Mouse (Mus musculus) lung, embryonic 16.5 days (tissue): ENCODE measurements around the gene Coasy. TPM values are rescaled to one million over a fixed set of nuclear protein-coding genes. Genes with fewer than 3 reads are reported as not detected.

Experiments used
- ATAC-seq: fragments of 200-750 bp; cut with Nextera tagmentation; 2 replicates; pipeline ENCODE4 v1.8.0; 2017; ENCODE audit warnings: low read depth, mild to moderate bottlenecking, moderate library complexity
- H3K27ac ChIP-seq: fragments of 300-500 bp; sonication (generic); 2 replicates; pipeline ENCODE4 v1.5.1; 2014; ENCODE audit warnings: mild to moderate bottlenecking, control low read depth, low read length
- H3K27me3 ChIP-seq: fragments of 300-500 bp; sonication (generic); 2 replicates; pipeline ENCODE4 v1.6.1; 2014; ENCODE audit warnings: low read depth, low read length, mixed read lengths; ENCODE audit not compliant: control insufficient read depth, insufficient read depth
- H3K36me3 ChIP-seq: fragments of 300-500 bp; sonication (generic); 2 replicates; pipeline ENCODE4 v1.6.1; 2014; ENCODE audit warnings: low read length; ENCODE audit not compliant: control insufficient read depth, insufficient read depth
- H3K4me1 ChIP-seq: fragments of 300-500 bp; sonication (generic); replicated peaks from 2 replicates; pipeline ENCODE4 v1.6.1; 2014; ENCODE audit warnings: low read length, mixed read lengths; ENCODE audit not compliant: control insufficient read depth, insufficient read depth
- H3K4me2 ChIP-seq: fragments of 300-500 bp; sonication (generic); 2 replicates; pipeline ENCODE4 v1.6.1; 2014; ENCODE audit warnings: low read depth, low read length, control low read depth
- H3K4me3 ChIP-seq: fragments of 300-500 bp; sonication (generic); 2 replicates; pipeline ENCODE4 v1.5.1; 2014; ENCODE audit warnings: mild to moderate bottlenecking, low read length, control low read depth
- H3K9ac ChIP-seq: fragments of 300-500 bp; sonication (generic); 2 replicates; pipeline ENCODE4 v1.6.1; 2014; ENCODE audit warnings: low read length, control low read depth
- H3K9me3 ChIP-seq: fragments of 300-500 bp; sonication (generic); 2 replicates; pipeline ENCODE4 v1.6.1; 2016; ENCODE audit warnings: low read length; ENCODE audit not compliant: control insufficient read depth
- WGBS: fragments of 180-500 bp; shearing (Covaris S2); extraction: QIAGEN DNeasy Blood & Tissue Kit; methylation state at CpG from one replicate; pipeline ENCODE4 v1.1.7; 2014; 5-methylcytosine and 5-hydroxymethylcytosine counted together
- polyA plus RNA-seq: library from polyadenylated mRNA; unstranded; fragments of >200 nt; fragmentation: Nextera tagmentation; extraction: Ambion mirVana; gene quantifications from 2 replicates; pipeline ENCODE4 v1.2.1, GENCODE M21; 2015

Coasy gene
- polyA plus RNA-seq = 39.7 and 45.1 TPM in 2 replicates

DNA sequence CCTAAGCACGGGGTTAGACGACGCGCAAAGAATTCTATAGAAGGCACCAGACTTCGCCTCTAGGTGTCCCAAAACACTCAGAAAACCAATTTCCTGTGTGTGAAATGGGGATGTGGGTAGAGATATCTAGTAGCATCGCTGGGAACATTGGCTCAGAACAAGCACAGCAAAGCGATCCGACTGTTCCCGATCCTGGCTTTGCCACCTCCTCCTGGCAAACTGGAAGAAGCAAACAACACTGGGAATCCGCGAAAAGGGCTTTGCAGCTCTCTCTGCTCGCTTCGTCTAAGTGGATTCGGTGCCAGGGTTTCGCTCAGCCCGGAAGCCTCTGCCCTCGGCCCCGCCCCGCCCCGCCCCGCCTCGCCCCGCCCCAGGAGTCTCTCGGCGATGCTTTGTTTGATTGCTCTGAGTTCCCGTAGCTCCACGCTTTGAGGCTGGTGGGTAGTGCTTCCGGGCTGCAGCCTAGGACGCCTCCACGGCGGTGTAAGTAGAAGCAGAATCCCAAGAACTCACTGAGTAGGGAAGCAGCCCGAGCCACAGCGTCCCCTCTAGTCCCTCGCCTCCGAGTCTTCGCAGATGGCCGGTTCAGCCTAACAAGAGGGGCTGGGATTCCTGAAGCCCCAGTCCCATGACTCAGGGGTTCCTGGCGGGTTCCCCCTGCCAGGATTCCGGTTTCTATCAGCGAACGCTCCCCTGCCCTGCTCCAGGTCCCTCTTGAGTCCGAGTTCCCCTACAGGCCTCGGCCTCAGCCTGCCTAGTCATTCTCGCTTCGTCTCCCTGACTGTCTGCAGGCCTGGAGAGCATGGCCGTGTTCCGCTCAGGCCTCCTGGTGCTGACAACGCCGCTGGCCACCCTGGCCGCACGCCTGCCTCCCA, at the start of gene Coasy:
Gene Coasy, plus strand, starts transcription at position 358 of the 875 bp plus-strand sequence.
- ATAC-seq = peak; percentile 92
- H3K27ac ChIP-seq = peak within 1 kb of the TSS; percentile 89
- no peaks in the 10 kb centered on the region for H3K9me3 ChIP-seq
- peaks cover 39% of the 10 kb centered on the region for H3K27me3 ChIP-seq
- H3K9ac ChIP-seq = peak within 1 kb of the TSS; percentile 98
- peak within 1 kb of the TSS; percentile 91 for H3K4me3 ChIP-seq
- H3K4me2 ChIP-seq = peak within 1 kb of the TSS; percentile 89
- WGBS = under 1% methylated on average over 51 of the region's 51 CpGs
- peaks cover 23% of the 10 kb centered on the region for H3K4me1 ChIP-seq
- no peaks in the 10 kb centered on the region for H3K36me3 ChIP-seq

DNA sequence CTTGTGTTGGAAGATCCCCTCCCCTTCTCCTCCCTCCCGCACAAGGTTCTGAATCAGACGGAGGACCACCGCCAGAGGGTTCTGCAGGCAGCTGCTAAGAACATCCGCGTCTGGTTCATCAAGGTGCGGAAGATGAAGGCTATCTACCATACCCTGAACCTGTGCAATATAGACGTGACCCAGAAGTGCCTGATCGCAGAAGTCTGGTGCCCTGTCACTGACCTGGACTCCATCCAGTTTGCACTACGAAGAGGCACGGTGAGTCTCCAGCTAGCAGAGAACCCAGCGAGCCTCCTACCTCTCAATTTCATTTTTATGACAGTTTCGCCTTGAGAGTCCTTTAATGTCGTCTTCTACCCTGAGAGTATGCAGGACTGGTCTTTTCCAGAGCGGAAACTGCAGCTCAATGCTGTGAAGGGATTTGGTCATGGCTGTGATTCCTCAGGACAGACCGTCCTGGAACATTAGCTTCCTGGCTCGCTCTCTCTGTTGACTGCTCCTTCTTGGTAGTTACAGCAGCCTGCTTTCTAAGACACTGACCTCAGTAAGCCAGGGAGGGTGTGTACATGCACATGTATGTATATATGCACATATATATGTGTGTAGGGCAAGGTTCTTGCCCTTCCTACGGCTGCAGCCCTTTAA, 48.4 kb upstream of the Coasy start:
- 93% methylated on average over 17 of the region's 17 CpGs for WGBS

DNA sequence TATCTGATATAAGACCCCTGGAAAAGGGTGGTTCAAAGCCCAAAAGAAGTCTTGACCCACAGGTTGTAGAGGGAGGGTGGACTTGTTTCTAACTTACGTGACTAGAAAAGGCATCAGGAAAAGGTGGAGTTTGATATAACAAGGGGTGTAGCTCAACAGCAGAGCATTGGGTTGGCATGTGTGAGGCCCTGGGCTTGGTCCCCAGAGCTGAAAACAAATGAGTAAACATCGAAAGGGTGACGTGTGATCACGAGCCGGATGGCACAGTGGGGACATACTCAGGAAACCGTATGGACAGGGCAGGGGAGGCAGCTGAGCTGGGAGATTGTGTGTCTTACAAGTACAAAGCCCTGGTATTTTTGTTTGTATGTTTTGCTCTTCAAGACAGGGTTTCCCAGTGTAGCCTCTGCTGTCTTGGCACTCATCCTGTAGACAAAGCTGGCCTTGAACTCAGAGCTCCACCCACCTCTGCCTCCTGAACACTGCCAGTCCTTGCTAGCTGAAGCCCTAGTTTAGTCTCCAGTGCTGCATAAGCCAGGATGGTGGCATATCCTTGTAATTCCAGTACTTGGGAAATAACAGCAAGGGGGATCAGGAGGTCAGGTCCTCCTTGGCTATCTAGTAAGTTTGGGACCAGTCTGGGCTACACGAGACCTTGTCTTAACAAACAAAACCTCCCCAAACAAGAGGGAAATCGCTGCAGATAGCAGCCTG, 47.6 kb upstream of the Coasy start:
- Histone ChIP-seq H3K4me2 (no peak overlapping the region), H3K9me3 (no peaks in the 10 kb centered on the region), H3K4me1 (no peaks in the 10 kb centered on the region), H3K36me3 (peaks cover 29% of the 10 kb centered on the region), H3K27ac (no peak overlapping the region), H3K4me3 (no peak overlapping the region), H3K27me3 (no peaks in the 10 kb centered on the region), H3K9ac (no peak overlapping the region)
- no peak for ATAC-seq
- 83% methylated on average over 8 of the region's 8 CpGs for whole genome bisulfite sequencing

More for the DNA sequence above, 48.4 kb upstream of the Coasy start:
- no peak overlapping the region for H3K27ac ChIP-seq
- H3K4me2 ChIP-seq = no peak overlapping the region
- ATAC-seq = no peak
- no peaks in the 10 kb centered on the region for H3K27me3 ChIP-seq
- no peak overlapping the region for H3K9ac ChIP-seq
- no peaks in the 10 kb centered on the region for H3K9me3 ChIP-seq
- H3K36me3 ChIP-seq = peaks cover 31% of the 10 kb centered on the region
- no peaks in the 10 kb centered on the region for H3K4me1 ChIP-seq
- H3K4me3 ChIP-seq = no peak overlapping the region

- H3K9ac ChIP-seq = no peak overlapping the region
- no peaks in the 10 kb centered on the region for H3K9me3 ChIP-seq
- H3K4me2 ChIP-seq = no peak overlapping the region
- H3K4me3 ChIP-seq = no peak overlapping the region
- no peaks in the 10 kb centered on the region for H3K4me1 ChIP-seq
- H3K36me3 ChIP-seq = peaks cover 34% of the 10 kb centered on the region
- ATAC-seq = no peak
- no peak overlapping the region for H3K27ac ChIP-seq
- 88% methylated on average over 4 of the region's 4 CpGs for WGBS
- H3K27me3 ChIP-seq = no peaks in the 10 kb centered on the region
These were observed 47.1 kb upstream of the Coasy start for GRCm38 (mm10) chr11:101035328-101035695.

GRCm38 (mm10) chr11:101037795-101038194, 44.6 kb upstream of the Coasy start:
- WGBS = 83% methylated on average over 10 of the region's 10 CpGs

DNA sequence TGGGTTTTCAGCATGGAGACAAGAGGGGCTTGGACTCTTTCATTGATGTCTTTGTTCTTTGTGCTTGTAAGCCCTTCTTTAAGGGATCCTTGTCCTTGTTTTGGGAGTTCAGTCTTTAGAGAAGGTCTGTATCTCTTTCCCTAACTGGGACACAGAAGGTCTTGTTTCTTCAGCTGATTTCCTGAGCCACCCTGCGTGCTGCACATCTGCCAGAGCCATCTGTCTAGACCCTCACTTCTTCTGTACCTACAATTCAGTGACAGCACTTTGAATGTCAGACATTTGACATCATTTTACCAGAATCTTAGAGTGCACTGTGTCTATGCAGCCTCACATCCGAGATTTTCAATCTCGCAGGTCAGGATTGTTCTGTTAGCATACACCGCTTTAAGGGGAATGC, 36.5 kb upstream of the Coasy start:
- Histone ChIP-seq H3K27me3 (no peaks in the 10 kb centered on the region), H3K27ac (no peak overlapping the region), H3K4me2 (no peak overlapping the region), H3K9me3 (no peaks in the 10 kb centered on the region), H3K36me3 (peaks cover 43% of the 10 kb centered on the region), H3K4me3 (no peak overlapping the region), H3K4me1 (no peaks in the 10 kb centered on the region), H3K9ac (no peak overlapping the region)
- WGBS = 88% methylated on average over 4 of the region's 4 CpGs
- no peak for ATAC-seq

More at GRCm38 (mm10) chr11:101037795-101038194, 44.6 kb upstream of the Coasy start:
- H3K36me3 ChIP-seq = peaks cover 38% of the 10 kb centered on the region
- H3K27ac ChIP-seq = no peak overlapping the region
- H3K4me2 ChIP-seq = no peak overlapping the region
- ATAC-seq = no peak
- H3K27me3 ChIP-seq = no peaks in the 10 kb centered on the region
- H3K4me3 ChIP-seq = no peak overlapping the region
- H3K9ac ChIP-seq = no peak overlapping the region
- H3K9me3 ChIP-seq = no peaks in the 10 kb centered on the region
- H3K4me1 ChIP-seq = no peaks in the 10 kb centered on the region

DNA sequence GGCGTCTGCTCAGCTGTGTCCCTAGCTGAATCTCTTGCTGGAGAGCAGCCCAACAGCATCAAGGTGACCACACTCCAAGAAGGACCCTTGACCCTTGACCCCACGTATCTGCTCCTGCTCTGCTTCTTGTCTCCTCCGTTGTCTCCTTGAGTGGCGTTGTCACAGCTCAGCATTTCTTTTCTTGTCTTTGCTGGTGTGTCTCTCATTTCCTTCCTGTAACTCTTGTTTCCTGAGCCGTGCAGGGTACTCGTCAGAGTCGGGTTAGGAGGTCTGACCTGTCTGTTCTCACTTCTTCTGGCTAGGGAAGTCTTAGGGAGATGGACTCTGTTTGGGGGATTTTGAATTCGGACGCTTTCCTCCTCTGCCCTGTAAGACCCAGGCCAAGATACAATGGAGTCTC, 35.9 kb upstream of the Coasy start:
- H3K27ac ChIP-seq = no peak overlapping the region
- no peak overlapping the region for H3K9ac ChIP-seq
- H3K9me3 ChIP-seq = no peaks in the 10 kb centered on the region
- peaks cover 44% of the 10 kb centered on the region for H3K36me3 ChIP-seq
- no peaks in the 10 kb centered on the region for H3K27me3 ChIP-seq
- no peak overlapping the region for H3K4me2 ChIP-seq
- no peak for ATAC-seq
- WGBS = 49% methylated on average over 9 of the region's 9 CpGs
- H3K4me3 ChIP-seq = no peak overlapping the region
- no peaks in the 10 kb centered on the region for H3K4me1 ChIP-seq

- H3K9me3 ChIP-seq = no peaks in the 10 kb centered on the region
- H3K4me3 ChIP-seq = no peak overlapping the region
- H3K4me2 ChIP-seq = no peak overlapping the region
- 74% methylated on average over 3 of the region's 3 CpGs for whole genome bisulfite sequencing
- peaks cover 2% of the 10 kb centered on the region for H3K4me1 ChIP-seq
- H3K9ac ChIP-seq = no peak overlapping the region
- no peak for ATAC-seq
- no peaks in the 10 kb centered on the region for H3K27me3 ChIP-seq
- peaks cover 40% of the 10 kb centered on the region for H3K36me3 ChIP-seq
- H3K27ac ChIP-seq = no peak overlapping the region
These were observed 34.9 kb upstream of the Coasy start for GRCm38 (mm10) chr11:101047502-101047901.

GRCm38 (mm10) chr11:101050359-101050758, 32.0 kb upstream of the Coasy start:
- H3K9ac ChIP-seq = no peak overlapping the region
- ATAC-seq = no peak
- WGBS = 88% methylated on average over 9 of the region's 9 CpGs
- H3K9me3 ChIP-seq = peaks cover 2% of the 10 kb centered on the region; the same call in 1 of the 2 replicates
- no peaks in the 10 kb centered on the region for H3K27me3 ChIP-seq
- no peak overlapping the region for H3K4me3 ChIP-seq
- H3K4me2 ChIP-seq = no peak overlapping the region
- H3K27ac ChIP-seq = no peak overlapping the region
- peaks cover 26% of the 10 kb centered on the region for H3K36me3 ChIP-seq
- peaks cover 12% of the 10 kb centered on the region for H3K4me1 ChIP-seq
